Mouse (Mus musculus) heart, embryonic 16.5 days (tissue): ENCODE results near the gene Frs2. TPM values are rescaled to one million over a fixed set of nuclear protein-coding genes. Genes with fewer than 3 reads are reported as not detected.
A peak's percentile ranks its signal among the peaks of the same experiment; 100 is the strongest.

Source experiments
- ATAC-seq: fragments of 200-750 bp; cut with Nextera tagmentation; replicated peaks from 2 replicates; pipeline ENCODE4 v1.8.0; 2017; ENCODE audit warnings: moderate number of reproducible peaks; ENCODE audit not compliant: insufficient read depth, low FRiP score; ENCODE audit errors: extremely low read depth
- H3K27ac ChIP-seq: fragments of 300-500 bp; sonication (generic); 2 replicates; pipeline ENCODE4 v1.5.1; 2014; ENCODE audit warnings: mild to moderate bottlenecking, low read length, control low read depth, moderate library complexity
- H3K27me3 ChIP-seq: fragments of 300-500 bp; sonication (generic); 2 replicates; pipeline ENCODE4 v1.6.1; 2014; ENCODE audit warnings: low read length, mixed read lengths; ENCODE audit not compliant: control insufficient read depth, insufficient read depth
- H3K36me3 ChIP-seq: fragments of 300-500 bp; sonication (generic); 2 replicates; pipeline ENCODE4 v1.6.1; 2014; ENCODE audit not compliant: control insufficient read depth, insufficient read depth
- H3K4me1 ChIP-seq: fragments of 300-500 bp; sonication (generic); 2 replicates; pipeline ENCODE4 v1.6.1; 2014; ENCODE audit warnings: low read length, mixed read lengths; ENCODE audit not compliant: control insufficient read depth, insufficient read depth
- H3K4me2 ChIP-seq: fragments of 300-500 bp; sonication (generic); 2 replicates; pipeline ENCODE4 v1.6.1; 2014; ENCODE audit warnings: low read depth, mild to moderate bottlenecking, control low read depth, low read length
- H3K4me3 ChIP-seq: fragments of 300-500 bp; sonication (generic); 2 replicates; pipeline ENCODE4 v1.5.1; 2014; ENCODE audit warnings: mild to moderate bottlenecking, control low read depth, low read length
- H3K9ac ChIP-seq: fragments of 300-500 bp; sonication (generic); 2 replicates; pipeline ENCODE4 v1.6.1; 2014; ENCODE audit warnings: low read length, control low read depth
- H3K9me3 ChIP-seq: fragments of 300-500 bp; sonication (generic); replicated peaks from 2 replicates; pipeline ENCODE4 v1.6.1; 2016; ENCODE audit warnings: low read length; ENCODE audit not compliant: control insufficient read depth
- WGBS: fragments of 180-500 bp; shearing (Covaris S2); extraction: QIAGEN DNeasy Blood & Tissue Kit; methylation state at CpG from one replicate; pipeline ENCODE4 v1.1.7; 2014; 5-methylcytosine and 5-hydroxymethylcytosine counted together
- polyA plus RNA-seq: library from polyadenylated mRNA; unstranded; fragments of >200 nt; fragmentation: Nextera tagmentation; extraction: Ambion mirVana; gene quantifications from 2 replicates; pipeline ENCODE4 v1.2.1, GENCODE M21; 2015

Gene Frs2
- polyA plus RNA-seq, 1 experiment from 2014 or later, result 17.5 TPM

DNA sequence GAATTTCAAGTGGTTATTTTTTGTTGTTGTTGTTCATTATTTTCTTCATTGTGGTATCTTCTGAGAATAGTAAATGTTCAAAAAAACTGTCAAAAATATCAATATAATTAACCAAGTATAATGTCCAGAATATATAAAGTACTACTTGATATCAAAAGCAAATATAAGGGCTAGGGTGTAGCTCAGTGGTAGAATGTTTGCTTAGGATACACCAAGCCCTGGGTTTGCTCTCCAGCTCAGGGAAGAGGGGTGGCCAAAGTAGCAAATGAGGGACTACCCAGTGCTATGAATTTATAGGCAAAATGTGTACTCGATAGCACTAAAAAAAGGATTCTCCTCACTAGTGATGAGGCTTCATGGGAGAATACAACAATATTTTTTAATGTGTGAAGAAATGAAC is 24.8 kb upstream of the Frs2 start:
- ATAC-seq, result no peak
- no peak overlapping the region for H3K27ac ChIP-seq
- no peak overlapping the region for H3K4me3 ChIP-seq
- H3K4me2 ChIP-seq, result no peak overlapping the region
- WGBS, result 89% methylated on average over 1 of the region's 1 CpGs
- H3K27me3 ChIP-seq, result no peaks in the 10 kb centered on the region
- H3K36me3 ChIP-seq, result no peaks in the 10 kb centered on the region
- H3K4me1 ChIP-seq, result no peaks in the 10 kb centered on the region
- H3K9ac ChIP-seq, result no peak overlapping the region
- no peaks in the 10 kb centered on the region for H3K9me3 ChIP-seq

DNA sequence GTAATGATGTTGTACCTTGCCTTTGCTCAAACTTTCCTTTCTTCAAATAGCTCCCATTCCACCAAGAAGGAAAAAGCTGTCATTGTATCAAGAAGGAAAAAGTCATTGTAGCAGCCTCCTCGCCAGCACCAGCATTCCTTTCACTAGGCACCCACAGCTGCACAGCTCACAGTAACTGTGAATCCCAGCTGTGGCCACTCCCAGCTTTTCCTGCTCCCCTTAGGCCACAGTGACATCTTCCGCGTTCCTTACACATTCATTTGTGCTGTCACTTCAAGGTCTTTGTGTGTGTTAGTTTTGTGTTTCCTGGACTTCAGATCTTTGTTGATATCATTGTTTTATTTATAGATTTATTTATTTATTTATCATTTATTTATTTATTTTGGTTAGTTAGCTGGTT is 23.7 kb upstream of the Frs2 start:
- Histone ChIP-seq H3K27ac (no peak overlapping the region), H3K36me3 (no peaks in the 10 kb centered on the region), H3K9ac (no peak overlapping the region), H3K4me1 (no peaks in the 10 kb centered on the region), H3K9me3 (no peaks in the 10 kb centered on the region), H3K27me3 (no peaks in the 10 kb centered on the region), H3K4me2 (no peak overlapping the region), H3K4me3 (no peak overlapping the region)
- WGBS, result 31% methylated on average over 3 of the region's 3 CpGs
- no peak for ATAC-seq

DNA sequence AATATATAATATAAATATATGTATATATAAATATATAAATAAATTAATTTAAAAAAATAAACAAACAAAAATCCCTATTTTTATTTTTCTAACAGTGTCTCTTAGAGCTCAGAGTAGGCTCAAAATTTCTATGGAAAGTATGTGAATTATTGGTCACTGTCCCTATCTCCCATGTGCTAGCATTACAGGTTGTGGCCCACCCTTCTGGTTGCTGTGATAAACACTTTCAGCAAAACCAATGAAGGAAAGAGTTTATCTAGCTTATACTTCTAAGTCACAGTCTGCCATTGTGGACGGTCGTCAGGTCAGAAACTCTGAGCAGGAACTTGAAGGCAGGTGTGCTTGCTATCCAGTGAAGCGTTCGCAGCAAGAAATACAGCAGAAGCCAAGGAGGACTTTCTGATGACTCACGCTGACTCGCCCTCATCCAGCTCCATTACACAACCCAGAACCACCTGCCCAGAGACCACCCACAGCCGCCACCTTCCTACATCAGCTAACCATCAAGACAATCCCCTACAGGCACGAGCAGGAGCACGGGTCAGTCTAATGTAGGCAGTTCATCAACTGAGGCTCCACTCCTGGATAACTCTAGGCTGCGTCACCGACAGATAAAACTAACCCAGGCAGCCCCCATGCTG is 18.6 kb upstream of the Frs2 start:
- H3K9me3 ChIP-seq, result no peaks in the 10 kb centered on the region
- H3K4me3 ChIP-seq, result no peak overlapping the region
- no peak for ATAC-seq
- no peaks in the 10 kb centered on the region for H3K4me1 ChIP-seq
- no peak overlapping the region for H3K27ac ChIP-seq
- no peaks in the 10 kb centered on the region for H3K27me3 ChIP-seq
- WGBS, result 89% methylated on average over 11 of the region's 11 CpGs
- no peak overlapping the region for H3K9ac ChIP-seq
- no peak overlapping the region for H3K4me2 ChIP-seq
- no peaks in the 10 kb centered on the region for H3K36me3 ChIP-seq

DNA sequence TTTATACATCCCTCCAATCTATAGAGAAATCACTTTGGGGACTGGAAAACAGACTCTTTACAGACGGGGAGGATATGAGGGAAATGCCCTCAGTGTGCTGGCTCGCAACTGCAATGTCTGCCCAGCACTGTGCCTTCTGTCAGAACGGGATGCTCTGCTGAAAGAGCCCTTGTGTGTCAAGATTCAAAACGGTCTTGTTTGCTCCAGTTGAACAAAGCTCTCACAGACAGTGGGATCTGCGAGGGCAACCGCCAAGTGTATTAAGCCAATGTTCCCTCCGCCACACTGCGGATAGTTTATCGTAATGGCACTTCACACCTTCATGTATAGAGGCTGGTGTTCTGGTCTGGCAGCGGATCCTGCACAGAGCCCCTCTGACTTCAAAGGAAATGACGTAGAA is 14.3 kb upstream of the Frs2 start:
- Histone ChIP-seq H3K9me3 (no peaks in the 10 kb centered on the region), H3K4me3 (no peak overlapping the region), H3K4me2 (peak overlapping the region; percentile 49), H3K9ac (no peak overlapping the region), H3K27me3 (no peaks in the 10 kb centered on the region), H3K36me3 (no peaks in the 10 kb centered on the region), H3K4me1 (peaks cover 4% of the 10 kb centered on the region), H3K27ac (no peak overlapping the region)
- ATAC-seq, result no peak
- 30% methylated on average over 11 of the region's 11 CpGs for WGBS

DNA sequence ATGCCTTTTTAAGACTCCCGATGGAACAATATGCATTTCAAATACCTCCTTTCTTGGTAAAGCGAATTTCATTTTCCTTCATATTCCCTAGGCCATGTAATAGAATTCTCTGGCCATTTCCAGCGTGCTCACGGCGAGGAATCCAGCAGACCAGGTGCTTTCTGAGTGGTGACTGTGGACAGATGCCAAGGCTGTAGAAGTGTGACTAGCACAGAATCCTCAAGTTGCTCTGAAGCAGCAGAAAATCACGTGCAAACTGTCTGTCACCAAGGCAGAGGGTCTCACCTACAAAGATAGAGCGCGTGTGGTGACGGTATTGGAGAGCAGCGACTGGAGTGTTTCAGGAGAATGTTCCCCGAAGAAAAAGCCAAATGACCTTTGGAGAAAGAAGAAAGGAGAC is 11.8 kb upstream of the Frs2 start:
- H3K27me3 ChIP-seq, result no peaks in the 10 kb centered on the region
- H3K36me3 ChIP-seq, result no peaks in the 10 kb centered on the region
- H3K27ac ChIP-seq, result peak overlapping the region; percentile 46
- WGBS, result 47% methylated on average over 11 of the region's 11 CpGs
- no peak overlapping the region for H3K4me3 ChIP-seq
- no peak for ATAC-seq
- no peaks in the 10 kb centered on the region for H3K9me3 ChIP-seq
- H3K4me2 ChIP-seq, result 0 out of 2 replicates have a peak overlapping the region, but pooled peaks have one; percentile 26
- no peak overlapping the region for H3K9ac ChIP-seq
- H3K4me1 ChIP-seq, result peaks cover 4% of the 10 kb centered on the region

DNA sequence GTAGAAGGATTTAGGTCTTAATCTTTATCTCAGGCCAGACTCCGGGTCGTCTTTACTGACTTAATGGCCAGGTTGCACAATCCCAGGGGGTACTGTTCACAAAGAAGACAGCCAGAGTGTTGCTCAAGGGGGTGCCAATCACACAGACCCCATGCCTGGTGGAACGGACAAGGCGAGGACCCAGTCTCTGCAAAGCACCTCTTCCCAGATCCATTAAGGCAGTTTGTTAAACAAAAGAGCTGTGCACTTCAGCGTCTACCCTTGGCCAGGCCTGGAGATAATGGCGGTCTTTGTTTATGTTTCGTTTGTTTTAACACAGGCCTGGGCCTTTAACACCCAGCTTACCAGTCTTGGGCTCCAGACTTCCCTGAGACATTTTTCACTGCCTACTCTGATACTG is 3.9 kb upstream of the Frs2 start:
- H3K27ac ChIP-seq, result peak overlapping the region; percentile 65

DNA sequence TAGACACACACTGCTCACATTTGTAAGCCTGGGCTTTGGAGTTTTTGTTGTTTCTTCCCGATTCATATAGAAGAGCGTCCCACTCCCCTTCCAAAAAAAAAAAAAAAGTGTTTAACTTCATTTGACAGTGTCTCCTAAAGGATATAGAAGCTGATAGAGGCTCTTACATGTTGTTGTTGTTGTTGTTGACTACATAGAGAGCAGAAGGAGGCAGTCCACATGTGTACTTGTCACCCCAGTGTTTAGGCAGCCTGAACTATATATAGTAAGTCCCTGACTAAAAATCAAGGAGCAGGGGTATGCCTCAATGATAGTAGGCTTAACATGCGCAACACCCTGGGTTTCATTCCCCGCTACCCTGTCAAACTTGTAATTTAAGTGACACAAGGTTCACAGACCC is 3.3 kb upstream of the Frs2 start:
- no peak for ATAC-seq
- Histone ChIP-seq H3K4me1 (peaks cover 29% of the 10 kb centered on the region), H3K9ac (0 out of 2 replicates have a peak overlapping the region, but pooled peaks have one; percentile 20), H3K9me3 (no peaks in the 10 kb centered on the region), H3K27me3 (no peaks in the 10 kb centered on the region), H3K4me2 (peak overlapping the region; percentile 44), H3K4me3 (no peak overlapping the region; the same call in 1 of the 2 replicates), H3K36me3 (no peaks in the 10 kb centered on the region), H3K27ac (no peak overlapping the region; the same call in 1 of the 2 replicates)
- WGBS, result 45% methylated on average over 4 of the region's 4 CpGs

More for the DNA sequence above, 3.9 kb upstream of the Frs2 start:
- H3K9ac ChIP-seq, result peak overlapping the region; percentile 26; the same call in 1 of the 2 replicates
- H3K4me1 ChIP-seq, result peaks cover 27% of the 10 kb centered on the region
- no peak overlapping the region for H3K4me3 ChIP-seq
- no peak for ATAC-seq
- WGBS, result 24% methylated on average over 7 of the region's 7 CpGs
- H3K36me3 ChIP-seq, result no peaks in the 10 kb centered on the region
- H3K4me2 ChIP-seq, result peak overlapping the region; percentile 7; the same call in 1 of the 2 replicates
- H3K27me3 ChIP-seq, result no peaks in the 10 kb centered on the region
- no peaks in the 10 kb centered on the region for H3K9me3 ChIP-seq

DNA sequence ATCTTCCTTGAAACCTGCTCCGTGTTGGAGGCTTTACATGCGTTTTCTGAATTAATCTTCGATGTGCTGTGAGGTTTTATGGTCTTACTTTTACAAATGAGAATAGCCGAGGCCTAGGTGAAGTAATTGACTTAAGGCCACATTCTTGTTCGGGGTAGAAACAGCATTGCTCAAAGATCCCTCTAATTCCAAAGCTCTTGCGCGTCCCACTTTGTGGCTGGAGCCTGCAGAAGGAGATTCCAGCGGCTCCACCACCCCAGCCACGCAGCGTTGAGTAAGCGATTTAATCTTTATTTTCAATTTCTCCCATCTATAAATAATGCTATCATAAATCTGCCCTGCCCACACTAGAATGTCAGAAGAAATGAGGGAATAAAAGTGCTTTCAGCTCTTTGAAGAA is 2.9 kb upstream of the Frs2 start:
- Histone ChIP-seq H3K27ac (peak overlapping the region; percentile 39), H3K9me3 (no peaks in the 10 kb centered on the region), H3K27me3 (no peaks in the 10 kb centered on the region), H3K4me3 (peak overlapping the region; percentile 19; the same call in 1 of the 2 replicates), H3K4me1 (peaks cover 33% of the 10 kb centered on the region), H3K9ac (peak overlapping the region; percentile 20; the same call in 1 of the 2 replicates), H3K4me2 (peak overlapping the region; percentile 44), H3K36me3 (no peaks in the 10 kb centered on the region)
- 24% methylated on average over 11 of the region's 11 CpGs for WGBS
- no peak for ATAC-seq

DNA sequence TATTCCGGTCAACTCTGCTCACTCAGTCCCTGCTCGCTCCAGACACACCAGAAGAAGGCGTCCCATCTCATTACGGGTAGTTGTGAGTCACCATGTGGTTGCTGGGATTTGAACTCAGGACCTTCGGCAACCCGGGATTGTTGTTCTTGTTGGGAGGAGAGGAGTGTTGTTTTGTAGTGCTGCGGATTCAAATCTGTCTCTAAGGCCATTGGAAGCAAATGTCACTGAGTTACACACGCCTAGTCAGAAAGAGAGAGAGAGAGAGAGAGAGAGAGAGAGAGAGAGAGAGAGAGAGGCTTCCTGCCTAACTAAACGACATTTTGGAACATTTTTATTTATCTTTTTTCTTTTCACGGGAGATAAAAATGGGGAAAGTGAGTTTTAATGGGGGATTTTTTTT is 2.4 kb upstream of the Frs2 start:
- Histone ChIP-seq H3K4me3 (no peak overlapping the region), H3K27ac (no peak overlapping the region)

More for the DNA sequence above, 2.4 kb upstream of the Frs2 start:
- peaks cover 36% of the 10 kb centered on the region for H3K4me1 ChIP-seq
- no peaks in the 10 kb centered on the region for H3K36me3 ChIP-seq
- WGBS, result 28% methylated on average over 10 of the region's 10 CpGs
- H3K9me3 ChIP-seq, result no peaks in the 10 kb centered on the region
- H3K27me3 ChIP-seq, result no peaks in the 10 kb centered on the region
- H3K9ac ChIP-seq, result no peak overlapping the region
- no peak for ATAC-seq
- H3K4me2 ChIP-seq, result no peak overlapping the region
